Mouse (Mus musculus) adrenal gland, postnatal 25 days (tissue): ENCODE data around the gene Gm6657. TPM values are rescaled to one million over a fixed set of nuclear protein-coding genes. Genes with fewer than 3 reads are reported as not detected.

Experiments used
- total RNA-seq: library from RNA; stranded (reverse); gene quantifications from 2 replicates; pipeline ENCODE4 v1.2.3, GENCODE M21; 2021

Gene Gm6657
- total RNA-seq, 1 experiment from 2014 or later = not detected

Other genes with a start within 250 kb of the Gm6657 start
- 32.5 and 43.6 TPM in 2 replicates for gene Gphn, start 32.1 kb downstream of the Gm6657 start, total RNA-seq